Mouse (Mus musculus) lung, postnatal 0 days (tissue): ENCODE results near the gene Abhd6. TPM values are rescaled to one million over a fixed set of nuclear protein-coding genes. Genes with fewer than 3 reads are reported as not detected.
A peak's percentile ranks its signal among the peaks of the same experiment; 100 is the strongest.

Experiments used
- ATAC-seq: fragments of 200-750 bp; cut with Nextera tagmentation; 2 replicates; pipeline ENCODE4 v1.8.0; 2017; ENCODE audit warnings: moderate library complexity
- DNase-seq: peaks from one replicate; pipeline ENCODE4 v3.0.0-alpha.2; 2016; ENCODE audit warnings: low spot score
- H3K27ac ChIP-seq: fragments of 300-500 bp; sonication (generic); 2 replicates; pipeline ENCODE4 v1.5.1; 2014; ENCODE audit warnings: antibody characterized with exemption, mild to moderate bottlenecking, low read length, mixed read lengths
- H3K27me3 ChIP-seq: fragments of 300-500 bp; sonication (generic); replicated peaks from 2 replicates; pipeline ENCODE4 v1.6.1; 2014; ENCODE audit warnings: low read length, mixed read lengths; ENCODE audit not compliant: insufficient read depth
- H3K36me3 ChIP-seq: fragments of 300-500 bp; sonication (generic); 2 replicates; pipeline ENCODE4 v1.6.1; 2014; ENCODE audit warnings: low read length, mixed read lengths; ENCODE audit not compliant: insufficient read depth
- H3K4me1 ChIP-seq: fragments of 300-500 bp; sonication (generic); 2 replicates; pipeline ENCODE4 v1.6.1; 2014; ENCODE audit warnings: antibody characterized with exemption, low read depth, low read length, mixed read lengths; ENCODE audit not compliant: insufficient read depth
- H3K4me2 ChIP-seq: fragments of 300-500 bp; sonication (generic); replicated peaks from 2 replicates; pipeline ENCODE4 v1.6.1; 2014; ENCODE audit warnings: low read depth, mild to moderate bottlenecking, low read length, moderate library complexity, mixed read lengths
- H3K4me3 ChIP-seq: fragments of 300-500 bp; sonication (generic); 2 replicates; pipeline ENCODE4 v1.5.1; 2014; ENCODE audit warnings: low read depth, low read length
- H3K9ac ChIP-seq: fragments of 300-500 bp; sonication (generic); replicated peaks from 2 replicates; pipeline ENCODE4 v1.6.1; 2014; ENCODE audit warnings: low read depth, mild to moderate bottlenecking
- H3K9me3 ChIP-seq: fragments of 300-500 bp; sonication (generic); 2 replicates; pipeline ENCODE4 v1.6.1; 2016; ENCODE audit warnings: low read length, mixed read lengths
- CTCF ChIP-seq: IDR thresholded peaks from 2 replicates; pipeline ENCODE4 v1.5.1; 2016; ENCODE audit warnings: antibody characterized with exemption, mild to moderate bottlenecking
- EP300 ChIP-seq: IDR thresholded peaks from 2 replicates; pipeline ENCODE4 v1.6.1; 2016; ENCODE audit warnings: antibody characterized with exemption, mild to moderate bottlenecking, control low read depth
- WGBS: fragments of 180-500 bp; shearing (Covaris S2); extraction: QIAGEN DNeasy Blood & Tissue Kit; methylation state at CpG from one replicate; pipeline ENCODE4 v1.1.7; 2014; 5-methylcytosine and 5-hydroxymethylcytosine counted together
- polyA plus RNA-seq: library from polyadenylated mRNA; unstranded; fragments of >200 nt; fragmentation: Nextera tagmentation; extraction: Ambion mirVana; gene quantifications from 2 replicates; pipeline ENCODE4 v1.2.1, GENCODE M21; 2015

Gene Abhd6
- polyA plus RNA-seq, 1 experiment from 2014 or later = 11.9 TPM

DNA sequence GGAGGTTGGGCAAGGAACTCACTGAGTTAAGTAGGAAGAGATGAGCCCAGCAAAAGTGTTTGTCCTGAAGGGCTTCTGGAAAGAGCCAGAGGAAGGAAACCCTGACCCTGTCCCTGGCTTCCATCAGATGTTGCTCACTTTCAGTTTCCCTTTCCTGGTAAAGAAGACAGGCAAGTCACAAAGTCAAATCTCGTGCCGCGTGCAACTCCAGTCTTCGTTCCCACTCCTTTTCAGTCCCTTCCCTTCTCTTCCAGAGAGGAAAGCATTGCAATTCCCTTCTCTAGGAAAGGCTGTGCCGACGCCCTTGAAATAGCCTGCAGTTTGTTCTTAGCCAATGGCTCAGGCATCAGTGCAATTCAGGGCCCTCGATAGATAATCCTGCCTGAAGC is 92.9 kb downstream of the Abhd6 start:
- peaks cover 10% of the 10 kb centered on the region; the same call in 1 of the 2 replicates for H3K4me1 ChIP-seq
- no peaks in the 10 kb centered on the region for H3K27me3 ChIP-seq
- TF ChIP-seq EP300 (no peak), CTCF (no peak)
- H3K9ac ChIP-seq = peak overlapping the region; percentile 9; the same call in 1 of the 2 replicates
- peak overlapping the region; percentile 81 for H3K27ac ChIP-seq
- H3K9me3 ChIP-seq = no peaks in the 10 kb centered on the region
- ATAC-seq (peak; percentile 22; the same call in 1 of the 2 replicates), DNase-seq (peak; percentile 80)
- H3K36me3 ChIP-seq = peaks cover 2% of the 10 kb centered on the region; the same call in 1 of the 2 replicates
- WGBS = 26% methylated on average over 7 of the region's 7 CpGs
- peak overlapping the region; percentile 8; the same call in 1 of the 2 replicates for H3K4me3 ChIP-seq
- H3K4me2 ChIP-seq = peak overlapping the region; percentile 48

DNA sequence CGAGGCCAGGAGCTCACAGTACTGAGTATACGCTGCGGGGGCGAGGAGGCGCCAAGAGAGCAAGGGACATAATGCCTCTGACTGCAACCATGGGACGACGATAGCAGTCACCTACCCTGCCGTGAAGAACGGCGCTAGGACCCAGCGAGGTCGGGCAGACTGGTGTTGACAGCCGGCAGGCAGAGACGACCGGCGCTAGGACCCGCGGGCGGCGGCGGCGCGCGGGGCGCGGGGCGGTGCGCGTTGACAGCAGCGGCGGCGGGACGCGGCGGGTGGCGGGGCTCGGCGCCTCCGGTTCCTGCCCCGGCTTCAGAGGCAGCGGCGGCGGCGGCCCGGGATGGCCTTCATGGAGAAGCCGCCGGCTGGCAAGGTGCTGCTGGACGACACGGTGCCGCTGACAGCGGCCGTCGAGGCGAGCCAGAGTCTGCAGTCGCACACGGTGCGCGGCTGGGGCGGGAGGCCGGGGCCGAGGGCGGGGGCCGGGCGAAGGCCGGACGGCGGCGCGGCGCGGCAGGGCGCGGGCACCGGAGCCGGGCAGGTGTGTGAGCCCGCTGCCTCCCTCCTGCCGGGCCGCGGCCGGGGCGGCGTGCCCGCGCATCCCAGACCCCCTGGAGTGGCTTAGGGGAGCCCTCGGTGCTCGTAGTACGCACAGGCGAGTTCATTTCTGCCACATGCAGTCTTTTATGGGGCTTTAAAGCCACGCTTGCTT is 95.4 kb downstream of the Abhd6 start, which contains the start of gene Pxk:
Gene Pxk, plus strand, starts transcription at position 234 of the 709 bp plus-strand sequence.
- no peaks in the 10 kb centered on the region for H3K36me3 ChIP-seq
- peak; percentile 92 for DNase-seq
- TF ChIP-seq CTCF (no peak), EP300 (no peak)
- H3K27ac ChIP-seq = peak within 1 kb of the TSS; percentile 82
- H3K4me2 ChIP-seq = peak within 1 kb of the TSS; percentile 67
- H3K9me3 ChIP-seq = no peaks in the 10 kb centered on the region
- H3K9ac ChIP-seq = peak within 1 kb of the TSS; percentile 65
- H3K4me1 ChIP-seq = peaks cover 13% of the 10 kb centered on the region; the same call in 1 of the 2 replicates
- under 1% methylated on average over 58 of the region's 89 CpGs for WGBS
- no peaks in the 10 kb centered on the region for H3K27me3 ChIP-seq
- peak within 1 kb of the TSS; percentile 91 for H3K4me3 ChIP-seq
- ATAC-seq = peak; percentile 91

DNA sequence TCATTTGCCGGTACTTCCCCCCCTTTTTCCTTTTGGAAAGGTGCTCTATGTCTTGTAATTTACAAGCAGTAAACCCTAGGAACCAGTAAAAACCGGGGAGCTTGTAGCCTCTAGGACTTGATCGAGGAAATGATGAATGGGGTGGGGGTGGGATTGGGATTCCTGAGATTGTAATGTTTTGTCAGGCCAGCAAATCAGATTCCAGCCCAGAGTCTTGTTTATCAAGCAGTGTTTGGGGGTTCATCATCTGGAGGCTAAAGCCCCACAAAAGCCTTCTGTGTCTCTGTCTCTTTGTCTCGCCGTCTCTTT is 95.9 kb downstream of the Abhd6 start:
- TF ChIP-seq CTCF = no peak
- TF ChIP-seq EP300 = no peak
- Histone ChIP-seq H3K27me3 (no peaks in the 10 kb centered on the region), H3K27ac (peak overlapping the region; percentile 82), H3K4me3 (peak overlapping the region; percentile 91), H3K36me3 (no peaks in the 10 kb centered on the region), H3K4me2 (peak overlapping the region; percentile 67), H3K9ac (peak overlapping the region; percentile 65), H3K9me3 (no peaks in the 10 kb centered on the region), H3K4me1 (peaks cover 13% of the 10 kb centered on the region; the same call in 1 of the 2 replicates)
- peak; percentile 50 for DNase-seq
- no peak for ATAC-seq
- WGBS = 2% methylated on average over 5 of the region's 5 CpGs

DNA sequence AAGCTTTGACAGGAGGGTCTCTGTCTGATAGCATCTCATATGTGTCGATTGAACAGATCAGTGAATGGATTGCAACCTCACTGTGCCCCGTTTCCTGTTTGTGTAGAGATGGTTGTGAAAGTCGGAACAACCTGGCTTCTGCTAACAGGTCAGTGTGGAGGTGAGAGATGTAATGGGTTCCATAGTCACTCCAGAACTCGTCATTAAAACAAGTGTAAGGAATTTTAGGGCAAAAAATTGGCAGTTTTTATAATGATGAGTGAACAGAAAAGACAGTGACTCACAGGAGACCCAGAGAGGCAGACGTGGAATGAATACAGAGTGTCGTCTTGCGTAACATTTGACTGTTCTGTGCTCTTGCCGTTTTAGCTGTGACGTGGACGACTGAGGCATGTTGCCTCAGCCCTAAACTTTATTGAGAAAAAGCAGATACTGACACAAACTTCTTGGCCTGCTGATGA is 96.9 kb downstream of the Abhd6 start:
- ATAC-seq (peak; percentile 50), DNase-seq (peak; percentile 91)
- Histone ChIP-seq H3K4me3 (peak overlapping the region; percentile 91; the same call in 1 of the 2 replicates), H3K27ac (0 out of 2 replicates have a peak overlapping the region, but pooled peaks have one; percentile 20), H3K9ac (0 out of 2 replicates have a peak overlapping the region, but pooled peaks have one; percentile 65), H3K9me3 (no peaks in the 10 kb centered on the region), H3K4me1 (peaks cover 13% of the 10 kb centered on the region; the same call in 1 of the 2 replicates), H3K36me3 (no peaks in the 10 kb centered on the region), H3K4me2 (peak overlapping the region; percentile 67), H3K27me3 (no peaks in the 10 kb centered on the region)
- 34% methylated on average over 10 of the region's 10 CpGs for WGBS
- TF ChIP-seq CTCF = no peak
- peak; percentile 23; the same call in 1 of the 2 replicates for TF ChIP-seq EP300

DNA sequence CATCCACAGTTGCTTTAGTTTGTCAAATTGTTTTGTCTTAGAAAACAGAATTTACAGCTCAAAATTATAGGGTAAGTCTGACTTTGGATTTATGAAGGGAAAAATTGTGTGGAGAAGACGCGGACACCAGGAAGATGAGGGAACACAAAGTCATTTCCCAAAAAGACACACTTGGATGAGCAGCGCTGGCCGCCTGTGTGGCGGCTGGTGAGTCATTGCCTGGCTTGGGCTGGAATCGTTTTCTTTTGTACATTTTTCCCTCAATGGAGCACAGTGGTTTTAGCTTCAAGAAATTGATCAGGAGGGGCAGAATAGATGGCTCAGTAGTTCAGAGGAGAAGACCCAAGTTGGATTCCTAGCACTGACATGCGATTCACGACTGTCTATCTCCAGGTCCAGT is 99.2 kb downstream of the Abhd6 start:
- Histone ChIP-seq H3K27me3 (no peaks in the 10 kb centered on the region), H3K36me3 (no peaks in the 10 kb centered on the region), H3K9me3 (no peaks in the 10 kb centered on the region), H3K4me1 (peaks cover 7% of the 10 kb centered on the region; the same call in 1 of the 2 replicates), H3K4me3 (no peak overlapping the region), H3K4me2 (no peak overlapping the region), H3K9ac (no peak overlapping the region), H3K27ac (no peak overlapping the region)
- TF ChIP-seq CTCF = no peak
- TF ChIP-seq EP300 = no peak
- WGBS = 88% methylated on average over 8 of the region's 8 CpGs
- DNase-seq = no peak
- ATAC-seq = no peak

DNA sequence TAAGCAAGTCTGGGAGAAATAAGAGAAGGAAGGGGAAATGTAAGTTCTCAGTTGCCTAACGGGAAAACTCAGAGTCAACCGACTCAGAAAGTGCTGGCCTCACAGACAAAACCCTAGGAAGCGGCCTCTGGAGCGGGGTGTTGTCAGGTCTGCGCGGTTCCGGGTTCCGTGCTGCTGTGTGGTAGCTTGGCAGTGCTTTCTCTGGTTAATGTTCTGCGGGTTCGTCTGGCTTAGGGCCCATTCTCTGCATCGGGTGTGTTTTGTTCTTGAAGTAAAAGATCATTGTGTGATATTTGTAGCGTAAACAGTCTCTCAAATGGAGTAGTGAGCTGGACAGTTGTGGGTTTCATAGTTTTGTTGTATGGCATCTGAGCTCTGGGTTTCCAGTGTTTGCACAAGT is 100.0 kb downstream of the Abhd6 start:
- WGBS = 55% methylated on average over 12 of the region's 12 CpGs
- no peak overlapping the region for H3K4me3 ChIP-seq
- no peak for DNase-seq

More for the DNA sequence above, 100.0 kb downstream of the Abhd6 start:
- Histone ChIP-seq H3K9ac (no peak overlapping the region), H3K4me2 (no peak overlapping the region), H3K27me3 (no peaks in the 10 kb centered on the region), H3K9me3 (no peaks in the 10 kb centered on the region), H3K4me1 (peaks cover 5% of the 10 kb centered on the region; the same call in 1 of the 2 replicates), H3K36me3 (no peaks in the 10 kb centered on the region), H3K27ac (no peak overlapping the region)
- no peak for ATAC-seq
- no peak for TF ChIP-seq EP300
- no peak for TF ChIP-seq CTCF

Other genes starting within 250 kb of the Abhd6 start
- gene Gm26661, start 211.3 kb upstream of the Abhd6 start, polyA plus RNA-seq = not detected in 2 replicates
- gene Flnb, start 184.9 kb upstream of the Abhd6 start, polyA plus RNA-seq = 5.4 and 6.7 TPM in 2 replicates
- not detected in 2 replicates for gene Gm45521, start 45.6 kb upstream of the Abhd6 start, polyA plus RNA-seq
- 0.02 and 0.07 TPM in 2 replicates for gene Dnase1l3, start 8.3 kb upstream of the Abhd6 start, polyA plus RNA-seq
- 34.0 and 37.6 TPM in 2 replicates for gene Rpp14, start 77.5 kb downstream of the Abhd6 start, polyA plus RNA-seq
- 47.5 and 48.4 TPM in 2 replicates for gene Pxk, start 95.3 kb downstream of the Abhd6 start, polyA plus RNA-seq
- gene Pdhb, start 170.1 kb downstream of the Abhd6 start, polyA plus RNA-seq = 129 and 140 TPM in 2 replicates
- gene Kctd6, start 211.2 kb downstream of the Abhd6 start, polyA plus RNA-seq = 18.5 and 19.5 TPM in 2 replicates